Comparison of ENCODE assay signal across 29 mouse cellular contexts in the genomic region with DNA sequence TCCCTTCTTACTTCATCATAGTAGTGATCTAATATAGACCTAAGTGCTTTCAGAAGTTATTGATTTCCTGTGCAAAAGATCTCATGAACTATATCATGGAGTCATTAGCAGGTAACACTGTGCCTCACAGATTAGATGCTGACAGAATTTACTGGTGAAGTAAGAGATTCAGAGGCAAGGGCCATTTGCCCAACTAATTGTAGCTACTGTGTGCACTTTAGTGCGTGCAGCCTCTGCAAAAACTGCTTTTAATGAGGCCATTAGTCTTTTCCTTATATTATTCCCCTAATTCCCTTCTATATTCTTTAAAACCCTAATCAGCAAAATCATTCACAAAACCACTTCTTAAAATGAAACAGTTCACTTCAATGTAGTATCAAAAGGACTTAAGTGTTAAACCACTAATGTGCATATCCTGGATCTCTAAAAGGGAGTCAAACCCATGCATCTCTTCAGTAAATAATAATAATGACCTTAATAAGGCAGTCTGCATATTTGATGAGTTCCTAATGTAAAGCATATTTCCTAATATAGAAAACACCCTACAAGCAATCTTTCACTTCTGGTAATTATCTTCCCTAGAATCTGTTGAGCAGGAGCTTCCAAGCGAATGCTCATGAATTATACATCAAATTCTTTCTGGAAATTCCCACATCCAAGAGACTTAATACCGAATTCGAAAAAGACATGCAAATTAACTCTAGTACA.
A peak's percentile ranks its signal among the peaks of the same experiment; 100 is the strongest.
DNase-seq lines count a peak whose midpoint lies in the region; ATAC-seq lines count a peak whose summit lies in the region.
"Had no signal": no experiment of that assay in that cellular context is flagged by ENCODE, and none has a peak within 500 bp of the region (broad histone marks: within the 10 kb centered on the region; RNA-seq: fewer than 3 reads in every experiment).

No protein-coding gene starts in this region.

- H3K4me3 ChIP-seq in midbrain, embryonic 11.5 days (ENCODE audit: low read depth, low read length), result no peak overlapping the region
- no peak overlapping the region for H3K4me3 ChIP-seq in midbrain, embryonic 13.5 days (replicated peaks)
- H3K4me3 ChIP-seq in forebrain, embryonic 13.5 days, result no peak overlapping the region
- H3K4me3 ChIP-seq in forebrain, embryonic 16.5 days (replicated peaks; ENCODE audit: low read length), result no peak overlapping the region
- H3K4me3 ChIP-seq: embryonic facial prominence, embryonic 12.5 days; heart, embryonic 10.5 days; heart, embryonic 15.5 days; hindbrain, embryonic 12.5 days; layer of hippocampus, adult 2 months; liver, embryonic 12.5 days; megakaryocyte, embryonic 14.5 days; neural tube, embryonic 15.5 days had no signal

- H3K27me3 ChIP-seq in midbrain, embryonic 11.5 days (ENCODE audit: control insufficient read depth, insufficient read depth, low read length), result no peaks in the 10 kb centered on the region
- H3K27me3 ChIP-seq in midbrain, embryonic 13.5 days, result no peaks in the 10 kb centered on the region
- no peaks in the 10 kb centered on the region for H3K27me3 ChIP-seq in forebrain, embryonic 13.5 days
- no peaks in the 10 kb centered on the region for H3K27me3 ChIP-seq in forebrain, embryonic 16.5 days (replicated peaks; ENCODE audit: control insufficient read depth, insufficient read depth, low read length)
- H3K27me3 ChIP-seq: embryonic facial prominence, embryonic 12.5 days; heart, embryonic 15.5 days; hindbrain, embryonic 12.5 days; liver, embryonic 12.5 days; megakaryocyte, embryonic 14.5 days; neural tube, embryonic 15.5 days had no signal

- WGBS in midbrain, embryonic 11.5 days, result 50% methylated on average over 4 of the region's 4 CpGs
- WGBS in midbrain, embryonic 13.5 days, result 29% methylated on average over 4 of the region's 4 CpGs
- WGBS in forebrain, embryonic 13.5 days, result 12% methylated on average over 4 of the region's 4 CpGs
- WGBS in forebrain, embryonic 16.5 days, result 13% methylated on average over 4 of the region's 4 CpGs

- no peaks in the 10 kb centered on the region for H3K4me1 ChIP-seq in midbrain, embryonic 11.5 days (ENCODE audit: control insufficient read depth, insufficient read depth, low read length)
- 0 out of 2 replicates have a peak, but pooled peaks cover 4% of the 10 kb centered on the region for H3K4me1 ChIP-seq in midbrain, embryonic 13.5 days (replicated peaks)
- 0 out of 2 replicates have a peak, but pooled peaks cover 9% of the 10 kb centered on the region for H3K4me1 ChIP-seq in forebrain, embryonic 13.5 days
- no peaks in the 10 kb centered on the region for H3K4me1 ChIP-seq in forebrain, embryonic 16.5 days (replicated peaks; ENCODE audit: control insufficient read depth, insufficient read depth, low read length)
- H3K4me1 ChIP-seq: embryonic facial prominence, embryonic 12.5 days; heart, embryonic 10.5 days; heart, embryonic 15.5 days; hindbrain, embryonic 12.5 days; liver, embryonic 12.5 days; megakaryocyte, embryonic 14.5 days; neural tube, embryonic 15.5 days had no signal

- no peak for DNase-seq in midbrain, embryonic 11.5 days (ENCODE audit: low spot score, missing footprints)
- no peak for DNase-seq in left cerebral cortex, postnatal 25 days (ENCODE audit: low spot score in 2 of 2)
- DNase-seq in lung, adult 18-20 months, result no peak
- DNase-seq: adrenal gland, postnatal 36 days; B cell, adult 2 months; cerebellum, adult 9-10 months; embryo, embryonic 11 days; gastrocnemius, postnatal 25 days; heart, adult 11 months; kidney, adult 2 months; kidney, postnatal 36 days; left cerebral cortex, postnatal 4 days; liver, postnatal 0 days; lung, postnatal 4 days; retina, postnatal 1 day; right cerebral cortex, postnatal 14 days had no signal

- 0 out of 2 replicates have a peak, but pooled peaks have one; percentile 24 for ATAC-seq in midbrain, embryonic 11.5 days (ENCODE audit: low FRiP score)
- ATAC-seq in midbrain, embryonic 13.5 days, result no peak
- ATAC-seq in forebrain, embryonic 13.5 days, result peak; percentile 88
- peak; percentile 75 for ATAC-seq in forebrain, embryonic 16.5 days
- ATAC-seq: inflammation-experienced regulatory T-cells, adult 6 months; liver, embryonic 12.5 days; liver, postnatal 0 days; lung, postnatal 0 days had no signal

- H3K36me3 ChIP-seq in midbrain, embryonic 11.5 days (ENCODE audit: control insufficient read depth, insufficient read depth, low read length), result no peaks in the 10 kb centered on the region
- no peaks in the 10 kb centered on the region for H3K36me3 ChIP-seq in midbrain, embryonic 13.5 days
- no peaks in the 10 kb centered on the region for H3K36me3 ChIP-seq in forebrain, embryonic 13.5 days (ENCODE audit: poor library complexity, severe bottlenecking)
- no peaks in the 10 kb centered on the region for H3K36me3 ChIP-seq in forebrain, embryonic 16.5 days (ENCODE audit: control insufficient read depth, insufficient read depth)
- H3K36me3 ChIP-seq: embryonic facial prominence, embryonic 12.5 days; heart, embryonic 10.5 days; heart, embryonic 15.5 days; hindbrain, embryonic 12.5 days; liver, embryonic 12.5 days; neural tube, embryonic 15.5 days had no signal

- H3K9ac ChIP-seq in midbrain, embryonic 11.5 days (ENCODE audit: low read length), result no peak overlapping the region
- no peak overlapping the region for H3K9ac ChIP-seq in midbrain, embryonic 13.5 days (replicated peaks)
- no peak overlapping the region for H3K9ac ChIP-seq in forebrain, embryonic 13.5 days
- no peak overlapping the region for H3K9ac ChIP-seq in forebrain, embryonic 16.5 days (replicated peaks; ENCODE audit: low read depth, low read length)
- H3K9ac ChIP-seq: embryonic facial prominence, embryonic 12.5 days; heart, embryonic 15.5 days; hindbrain, embryonic 12.5 days; liver, embryonic 12.5 days; liver, postnatal 0 days; neural tube, embryonic 15.5 days had no signal

- H3K27ac ChIP-seq in midbrain, embryonic 11.5 days (ENCODE audit: low read depth, low read length), result no peak overlapping the region
- no peak overlapping the region for H3K27ac ChIP-seq in midbrain, embryonic 13.5 days
- H3K27ac ChIP-seq in forebrain, embryonic 13.5 days, result no peak overlapping the region
- no peak overlapping the region for H3K27ac ChIP-seq in forebrain, embryonic 16.5 days (ENCODE audit: low read length)
- H3K27ac ChIP-seq: embryonic facial prominence, embryonic 12.5 days; heart, embryonic 10.5 days; heart, embryonic 15.5 days; hindbrain, embryonic 12.5 days; layer of hippocampus, adult 2 months; liver, embryonic 12.5 days; neural tube, embryonic 15.5 days had no signal

- intact Hi-C loops in left cerebral cortex, postnatal 25 days (cut with DNase I), result no loop called here

- H3K4me2 ChIP-seq in midbrain, embryonic 11.5 days, result no peak overlapping the region
- no peak overlapping the region for H3K4me2 ChIP-seq in midbrain, embryonic 13.5 days (replicated peaks)
- no peak overlapping the region for H3K4me2 ChIP-seq in forebrain, embryonic 13.5 days
- H3K4me2 ChIP-seq in forebrain, embryonic 16.5 days (ENCODE audit: low read length), result no peak overlapping the region
- H3K4me2 ChIP-seq: embryonic facial prominence, embryonic 12.5 days; heart, embryonic 15.5 days; hindbrain, embryonic 12.5 days; liver, embryonic 12.5 days; neural tube, embryonic 15.5 days had no signal

- no peaks in the 10 kb centered on the region for H3K9me3 ChIP-seq in midbrain, embryonic 11.5 days (ENCODE audit: control insufficient read depth, low read length)
- H3K9me3 ChIP-seq in midbrain, embryonic 13.5 days, result no peaks in the 10 kb centered on the region
- no peaks in the 10 kb centered on the region for H3K9me3 ChIP-seq in forebrain, embryonic 13.5 days (replicated peaks)
- no peaks in the 10 kb centered on the region for H3K9me3 ChIP-seq in forebrain, embryonic 16.5 days (ENCODE audit: control insufficient read depth, low read length)
- H3K9me3 ChIP-seq: embryonic facial prominence, embryonic 12.5 days; heart, embryonic 10.5 days; heart, embryonic 15.5 days; hindbrain, embryonic 12.5 days; liver, embryonic 12.5 days; megakaryocyte, embryonic 14.5 days; neural tube, embryonic 15.5 days had no signal
